In the genomic region with DNA sequence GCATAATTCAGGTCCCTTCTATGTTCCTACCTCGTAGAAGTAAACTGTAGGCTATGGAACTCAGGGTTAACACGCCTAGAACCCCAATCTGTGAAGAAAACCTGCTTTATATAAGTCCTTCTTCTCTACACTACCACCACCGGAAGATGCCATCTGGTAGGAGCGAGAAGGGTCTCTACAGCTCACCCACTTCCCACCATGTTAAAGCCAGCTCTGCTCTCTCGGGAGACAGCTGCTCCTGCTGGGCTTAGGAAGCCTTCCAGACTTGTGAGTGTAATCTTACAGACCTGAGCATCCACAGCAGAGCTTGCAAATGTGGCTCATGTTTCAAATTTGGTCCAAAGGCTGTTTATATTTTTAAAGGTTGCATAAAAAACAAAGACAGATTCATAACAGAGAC, we compare ENCODE assay signal across 21 mouse cellular contexts.
A peak's percentile ranks its signal among the peaks of the same experiment; 100 is the strongest.
DNase-seq lines count a peak whose midpoint lies in the region; ATAC-seq and TF ChIP-seq lines count a peak whose summit lies in the region.
"Had no signal": no experiment of that assay in that cellular context is flagged by ENCODE, and none has a peak within 500 bp of the region (broad histone marks: within the 10 kb centered on the region; RNA-seq: fewer than 3 reads in every experiment).

No protein-coding gene starts in this region.

- intact Hi-C loops in left cerebral cortex, postnatal 14 days (cut with DNase I), result no loop called here

- no peaks in the 10 kb centered on the region for H3K27me3 ChIP-seq in embryonic facial prominence, embryonic 14.5 days (replicated peaks; ENCODE audit: control insufficient read depth, insufficient read depth, low read length)
- no peaks in the 10 kb centered on the region for H3K27me3 ChIP-seq in embryonic facial prominence, embryonic 10.5 days (replicated peaks; ENCODE audit: low read depth, poor library complexity, severe bottlenecking)
- H3K27me3 ChIP-seq in hindbrain, postnatal 0 days (ENCODE audit: insufficient read depth, low read length), result no peaks in the 10 kb centered on the region
- H3K27me3 ChIP-seq: embryonic facial prominence, embryonic 13.5 days; forebrain, embryonic 13.5 days had no signal

- no peak overlapping the region for H3K27ac ChIP-seq in embryonic facial prominence, embryonic 14.5 days (replicated peaks; ENCODE audit: low read depth, low read length)
- H3K27ac ChIP-seq in embryonic facial prominence, embryonic 10.5 days (replicated peaks), result no peak overlapping the region
- no peak overlapping the region for H3K27ac ChIP-seq in hindbrain, postnatal 0 days
- H3K27ac ChIP-seq: embryonic facial prominence, embryonic 13.5 days; forebrain, embryonic 13.5 days; macrophage had no signal

- ATAC-seq in embryonic facial prominence, embryonic 14.5 days (ENCODE audit: low read depth), result no peak
- peak; percentile 91 for ATAC-seq in frontal cortex, adult (ENCODE audit: low TSS enrichment)
- ATAC-seq in hindbrain, postnatal 0 days, result no peak
- ATAC-seq in monocyte, adult 5-6 weeks (replicated peaks; ENCODE audit: insufficient number of reproducible peaks, low FRiP score, low TSS enrichment, poor library complexity, severe bottlenecking), result no peak
- ATAC-seq: activated CD4-positive, CD25-positive, alpha-beta regulatory T cell, adult 4 months; forebrain, embryonic 13.5 days; hindbrain, embryonic 16.5 days had no signal

- no peak overlapping the region for H3K9ac ChIP-seq in embryonic facial prominence, embryonic 14.5 days (ENCODE audit: low read depth, low read length)
- no peak overlapping the region for H3K9ac ChIP-seq in hindbrain, postnatal 0 days (replicated peaks; ENCODE audit: low read length)
- H3K9ac ChIP-seq: embryonic facial prominence, embryonic 13.5 days; forebrain, embryonic 13.5 days; lung, embryonic 14.5 days had no signal

- H3K36me3 ChIP-seq in embryonic facial prominence, embryonic 14.5 days (ENCODE audit: control insufficient read depth, insufficient read depth, low read length), result no peaks in the 10 kb centered on the region
- H3K36me3 ChIP-seq in embryonic facial prominence, embryonic 10.5 days (replicated peaks), result no peaks in the 10 kb centered on the region
- no peaks in the 10 kb centered on the region for H3K36me3 ChIP-seq in hindbrain, postnatal 0 days (ENCODE audit: insufficient read depth, low read length)
- H3K36me3 ChIP-seq: embryonic facial prominence, embryonic 13.5 days had no signal

- H3K4me1 ChIP-seq in embryonic facial prominence, embryonic 14.5 days (ENCODE audit: control insufficient read depth, insufficient read depth, low read length), result no peaks in the 10 kb centered on the region
- H3K4me1 ChIP-seq in embryonic facial prominence, embryonic 10.5 days, result no peaks in the 10 kb centered on the region
- no peaks in the 10 kb centered on the region for H3K4me1 ChIP-seq in hindbrain, postnatal 0 days (ENCODE audit: insufficient read depth, low read length)
- H3K4me1 ChIP-seq: embryonic facial prominence, embryonic 13.5 days; forebrain, embryonic 13.5 days had no signal

- TF ChIP-seq CTCF in hindbrain, postnatal 0 days (IDR thresholded peaks at IDR 0.05; ENCODE audit: low read depth), result no peak

- peak; percentile 6 for DNase-seq in embryonic facial prominence, embryonic 14.5 days (ENCODE audit: low spot score)
- DNase-seq in embryonic facial prominence, embryonic 10.5 days (ENCODE audit: low spot score), result no peak
- DNase-seq in left cerebral cortex, postnatal 14 days (ENCODE audit: low spot score in 2 of 2), result peak; percentile 13 to 16
- DNase-seq in hindbrain, postnatal 0 days (ENCODE audit: low spot score), result no peak
- DNase-seq in kidney, adult 8-10 months, result no peak
- DNase-seq in layer of hippocampus, adult 9-10 months (ENCODE audit: low spot score), result no peak
- DNase-seq: gastrocnemius, postnatal 36 days; heart, postnatal 36 days; kidney, adult 9 months; kidney, postnatal 4 days; lung, embryonic 14.5 days; midbrain, embryonic 14.5 days; thymus, postnatal 14 days had no signal

- H3K4me2 ChIP-seq in embryonic facial prominence, embryonic 14.5 days (ENCODE audit: low read depth, low read length), result no peak overlapping the region
- H3K4me2 ChIP-seq in hindbrain, postnatal 0 days (ENCODE audit: low read depth, low read length), result no peak overlapping the region
- H3K4me2 ChIP-seq: embryonic facial prominence, embryonic 13.5 days; forebrain, embryonic 13.5 days; heart, embryonic 11.5 days; lung, embryonic 14.5 days had no signal

- WGBS in embryonic facial prominence, embryonic 14.5 days, result 72% methylated on average over 5 of the region's 5 CpGs
- 77% methylated on average over 5 of the region's 5 CpGs for WGBS in embryonic facial prominence, embryonic 10.5 days
- WGBS in hindbrain, postnatal 0 days, result 82% methylated on average over 5 of the region's 5 CpGs

- H3K4me3 ChIP-seq in embryonic facial prominence, embryonic 14.5 days (ENCODE audit: low read depth, low read length), result no peak overlapping the region
- no peak overlapping the region for H3K4me3 ChIP-seq in embryonic facial prominence, embryonic 10.5 days
- H3K4me3 ChIP-seq in hindbrain, postnatal 0 days (ENCODE audit: low read length), result no peak overlapping the region
- H3K4me3 ChIP-seq: embryonic facial prominence, embryonic 13.5 days; forebrain, embryonic 13.5 days had no signal

- no peaks in the 10 kb centered on the region for H3K9me3 ChIP-seq in embryonic facial prominence, embryonic 14.5 days (ENCODE audit: control insufficient read depth, low read length)
- no peaks in the 10 kb centered on the region for H3K9me3 ChIP-seq in embryonic facial prominence, embryonic 10.5 days
- no peaks in the 10 kb centered on the region for H3K9me3 ChIP-seq in hindbrain, postnatal 0 days (ENCODE audit: low read length)
- H3K9me3 ChIP-seq: embryonic facial prominence, embryonic 13.5 days; forebrain, embryonic 13.5 days had no signal

Comparison
In these comparisons a context has a peak if more than half of its experiments do, and no peak if none do; other contexts are left out.
1. DNase-seq: peak in embryonic facial prominence, embryonic 14.5 days (single experiment) and left cerebral cortex, postnatal 14 days (2 of 2); none in embryonic facial prominence, embryonic 10.5 days (single experiment), hindbrain, postnatal 0 days (single experiment), kidney, adult 8-10 months (0 of 2) and layer of hippocampus, adult 9-10 months (single experiment).